Mouse (Mus musculus) lung, adult 2 months (tissue): ENCODE measurements around the gene Phlda2.

ENCODE experiments used
- CTCF ChIP-seq: fragments of 200-500 bp; IDR thresholded peaks from 2 replicates; pipeline ENCODE4 v1.5.1; 2011; ENCODE audit warnings: mild to moderate bottlenecking, low read length, control low read depth; ENCODE audit not compliant: insufficient read depth
- POLR2A ChIP-seq: fragments of 200-500 bp; IDR thresholded peaks from 2 replicates; pipeline ENCODE4 v1.6.1; 2011; ENCODE audit warnings: low read depth, mild to moderate bottlenecking, control low read depth, low read length, borderline replicate concordance; ENCODE audit errors: extremely low read depth

- TF ChIP-seq CTCF, result no peak
- no peak for TF ChIP-seq POLR2A
These were observed 20.4 kb downstream of the Phlda2 start for GRCm38 (mm10) chr7:143482541-143482940.
